Mouse (Mus musculus): ENCODE data around the gene Spdye4a.
A peak's percentile ranks its signal among the peaks of the same experiment; 100 is the strongest.

Gene Spdye4a

GRCm38 (mm10) chr5:143254487-143255130, 27.9 kb upstream of the Spdye4a start:
- Histone ChIP-seq H3K27me3 (ENCODE audit: control insufficient read depth, insufficient read depth, low read length, poor library complexity, severe bottlenecking) (0 out of 2 replicates have a peak, but pooled peaks cover 3% of the 10 kb centered on the region), H3K36me3 (ENCODE audit: control insufficient read depth, insufficient read depth, low read length, poor library complexity, severe bottlenecking) (no peaks in the 10 kb centered on the region)
- no peak for DNase-seq (ENCODE audit: low read depth, low spot score)

DNA sequence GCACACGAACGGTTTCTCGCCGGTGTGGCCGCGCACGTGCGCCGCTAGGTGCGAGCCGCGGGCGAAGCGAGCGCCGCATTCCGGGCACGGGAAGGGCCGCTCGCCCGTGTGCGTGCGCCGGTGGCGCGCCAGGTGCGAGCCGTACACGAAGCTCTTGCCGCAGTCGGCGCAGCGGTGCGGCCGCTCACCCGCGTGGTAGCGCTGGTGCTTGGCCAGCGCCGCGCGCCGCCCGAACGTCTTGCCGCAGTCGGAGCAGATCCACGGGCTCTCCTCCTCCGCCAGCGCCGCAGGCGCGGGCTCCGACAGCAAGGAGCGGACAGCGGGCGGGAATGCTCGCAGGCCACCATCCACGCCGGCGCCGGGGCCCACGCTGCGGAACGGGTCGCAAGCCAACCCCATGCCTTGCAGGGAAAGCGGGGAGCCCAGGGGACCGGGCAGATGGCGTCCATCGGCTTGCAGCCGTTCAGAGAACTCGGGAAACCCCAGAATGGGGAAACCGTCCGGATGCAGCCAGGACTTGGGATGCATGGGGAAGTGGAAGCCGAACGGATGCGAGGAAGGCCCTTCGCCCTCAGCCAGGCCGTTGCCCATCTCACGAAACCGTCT, 27.3 kb upstream of the Spdye4a start:
- DNase-seq (ENCODE audit: low read depth, low spot score): no peak
- Histone ChIP-seq H3K36me3 (ENCODE audit: control insufficient read depth, insufficient read depth, low read length, poor library complexity, severe bottlenecking) (no peaks in the 10 kb centered on the region), H3K27me3 (ENCODE audit: control insufficient read depth, insufficient read depth, low read length, poor library complexity, severe bottlenecking) (0 out of 2 replicates have a peak, but pooled peaks cover 3% of the 10 kb centered on the region)

DNA sequence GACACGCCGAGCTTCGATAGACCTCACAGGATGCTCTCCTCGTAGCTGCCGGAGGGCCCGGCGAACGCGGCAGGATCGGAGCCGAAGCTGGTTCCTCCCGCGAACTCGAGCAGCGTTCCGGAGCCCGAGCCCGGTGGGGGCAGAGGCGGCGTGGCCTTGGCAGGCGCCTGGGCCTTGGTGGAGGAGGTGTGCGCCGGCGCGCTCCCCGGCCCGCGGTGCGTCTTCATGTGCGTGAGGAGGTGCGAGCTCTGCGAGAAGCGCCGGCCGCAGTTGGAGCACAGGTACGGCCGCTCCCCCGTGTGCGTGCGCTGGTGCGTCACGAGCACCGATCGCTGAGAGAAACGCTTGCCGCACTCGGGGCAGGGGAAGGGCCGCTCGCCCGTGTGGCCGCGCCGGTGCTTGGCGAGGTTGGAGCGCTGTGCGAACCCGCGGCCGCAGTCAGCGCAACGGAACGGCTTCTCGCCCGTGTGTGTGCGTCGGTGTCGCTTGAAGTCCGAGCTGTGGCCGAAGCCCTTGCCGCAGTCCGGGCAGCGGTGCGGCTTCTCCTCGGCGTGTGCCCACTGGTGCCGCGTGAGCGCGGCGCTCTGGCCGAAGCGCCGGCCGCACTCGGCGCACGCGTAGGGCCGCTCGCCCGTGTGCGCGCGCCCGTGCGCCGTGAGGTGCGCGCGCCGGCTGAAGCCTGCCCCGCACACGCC, 26.6 kb upstream of the Spdye4a start:
- Histone ChIP-seq H3K36me3 (ENCODE audit: control insufficient read depth, insufficient read depth, low read length, poor library complexity, severe bottlenecking) (peaks cover 2% of the 10 kb centered on the region; the same call in 1 of the 2 replicates), H3K27me3 (ENCODE audit: control insufficient read depth, insufficient read depth, low read length, poor library complexity, severe bottlenecking) (0 out of 2 replicates have a peak, but pooled peaks cover 3% of the 10 kb centered on the region)
- DNase-seq (ENCODE audit: low read depth, low spot score): no peak

- DNase-seq (ENCODE audit: low read depth, low spot score): no peak
- peaks cover 2% of the 10 kb centered on the region; the same call in 1 of the 2 replicates for H3K36me3 ChIP-seq (ENCODE audit: control insufficient read depth, insufficient read depth, low read length, poor library complexity, severe bottlenecking)
- H3K27me3 ChIP-seq (ENCODE audit: control insufficient read depth, insufficient read depth, low read length, poor library complexity, severe bottlenecking): 0 out of 2 replicates have a peak, but pooled peaks cover 3% of the 10 kb centered on the region
Observed at GRCm38 (mm10) chr5:143252791-143253185, 26.1 kb upstream of the Spdye4a start.

- Histone ChIP-seq H3K36me3 (ENCODE audit: control insufficient read depth, insufficient read depth, low read length, poor library complexity, severe bottlenecking) (peaks cover 4% of the 10 kb centered on the region; the same call in 1 of the 2 replicates), H3K27me3 (ENCODE audit: control insufficient read depth, insufficient read depth, low read length, poor library complexity, severe bottlenecking) (0 out of 2 replicates have a peak, but pooled peaks cover 3% of the 10 kb centered on the region)
- no peak for DNase-seq (ENCODE audit: low read depth, low spot score)
Observed at GRCm38 (mm10) chr5:143252039-143252438, 25.3 kb upstream of the Spdye4a start.

DNA sequence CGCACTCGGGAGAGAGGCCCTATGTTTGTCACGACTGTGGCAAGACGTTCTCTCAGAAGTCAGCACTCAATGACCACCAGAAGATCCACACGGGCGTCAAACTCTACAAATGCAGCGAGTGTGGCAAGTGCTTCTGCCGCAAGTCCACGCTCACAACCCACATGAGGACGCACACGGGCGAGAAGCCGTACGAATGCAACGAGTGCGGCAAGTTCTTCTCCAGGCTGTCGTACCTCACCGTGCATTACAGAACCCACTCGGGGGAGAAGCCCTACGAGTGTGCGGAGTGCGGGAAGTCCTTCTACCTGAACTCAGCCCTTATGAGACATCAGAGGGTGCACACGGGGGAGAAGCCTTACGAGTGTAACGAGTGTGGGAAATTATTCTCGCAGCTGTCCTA, 18.2 kb upstream of the Spdye4a start:
- Histone ChIP-seq H3K27me3 (ENCODE audit: control insufficient read depth, insufficient read depth, low read length, poor library complexity, severe bottlenecking) (no peaks in the 10 kb centered on the region), H3K36me3 (ENCODE audit: control insufficient read depth, insufficient read depth, low read length, poor library complexity, severe bottlenecking) (peaks cover 17% of the 10 kb centered on the region)
- DNase-seq (ENCODE audit: low read depth, low spot score): no peak

- Histone ChIP-seq H3K27me3 (ENCODE audit: control insufficient read depth, insufficient read depth, low read length, poor library complexity, severe bottlenecking) (no peaks in the 10 kb centered on the region), H3K36me3 (ENCODE audit: control insufficient read depth, insufficient read depth, low read length, poor library complexity, severe bottlenecking) (peaks cover 4% of the 10 kb centered on the region)
- DNase-seq (ENCODE audit: low read depth, low spot score): no peak
Observed at GRCm38 (mm10) chr5:143236036-143236435, 9.3 kb upstream of the Spdye4a start.

DNA sequence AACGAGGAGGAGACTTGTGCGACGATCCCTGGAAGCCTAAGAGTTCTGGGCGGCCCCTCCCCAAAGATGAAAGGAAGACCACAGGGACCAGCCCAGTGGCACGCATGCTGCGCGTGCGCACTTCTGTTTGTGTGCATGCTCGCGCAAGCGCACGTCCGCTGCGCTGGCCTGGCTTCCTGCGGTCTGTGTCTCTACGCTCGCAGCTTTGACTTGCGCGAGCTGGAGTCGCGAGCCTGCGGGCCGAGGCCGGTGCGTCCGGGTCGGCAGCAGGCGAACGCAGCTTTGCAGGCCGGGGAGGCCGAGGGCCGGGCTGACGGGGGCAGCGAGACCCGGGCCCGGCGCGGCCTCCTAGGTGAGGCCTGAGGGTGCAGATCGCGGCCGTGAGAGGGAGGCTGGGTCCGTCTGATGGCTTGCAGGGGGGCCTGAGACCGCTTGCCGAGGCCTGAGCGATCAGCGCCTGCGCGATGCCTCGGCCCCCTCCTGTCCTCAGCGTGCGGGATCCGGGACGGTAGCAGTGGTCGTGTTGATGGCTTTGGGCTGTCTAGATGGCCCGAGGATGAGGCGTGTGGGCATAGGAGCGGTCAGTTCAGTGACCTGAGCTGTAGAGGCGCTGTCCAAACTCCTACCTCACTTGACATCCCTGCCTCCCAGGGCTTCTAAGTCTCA, 8.5 kb upstream of the Spdye4a start, which contains the start of gene Zfp12:
Gene Zfp12 (plus strand): TSS at position 136 of the 666 bp plus-strand sequence.
- DNase-seq (ENCODE audit: low read depth, low spot score): peak; percentile 93
- Histone ChIP-seq H3K36me3 (ENCODE audit: control insufficient read depth, insufficient read depth, low read length, poor library complexity, severe bottlenecking) (peaks cover 2% of the 10 kb centered on the region), H3K27me3 (ENCODE audit: control insufficient read depth, insufficient read depth, low read length, poor library complexity, severe bottlenecking) (no peaks in the 10 kb centered on the region)

- no peak for DNase-seq (ENCODE audit: low read depth, low spot score)
- H3K27me3 ChIP-seq (ENCODE audit: control insufficient read depth, insufficient read depth, low read length, poor library complexity, severe bottlenecking): no peaks in the 10 kb centered on the region
Observed at GRCm38 (mm10) chr5:143222287-143222686, 4.4 kb downstream of the Spdye4a start.

GRCm38 (mm10) chr5:143220996-143221395, 5.7 kb downstream of the Spdye4a start:
- Histone ChIP-seq H3K27me3 (ENCODE audit: control insufficient read depth, insufficient read depth, low read length, poor library complexity, severe bottlenecking) (no peaks in the 10 kb centered on the region), H3K36me3 (ENCODE audit: control insufficient read depth, insufficient read depth, low read length, poor library complexity, severe bottlenecking) (no peaks in the 10 kb centered on the region)
- no peak for DNase-seq (ENCODE audit: low read depth, low spot score)

More at GRCm38 (mm10) chr5:143222287-143222686, 4.4 kb downstream of the Spdye4a start:
- H3K36me3 ChIP-seq (ENCODE audit: control insufficient read depth, insufficient read depth, low read length, poor library complexity, severe bottlenecking): no peaks in the 10 kb centered on the region

- H3K36me3 ChIP-seq (ENCODE audit: control insufficient read depth, insufficient read depth, low read length, poor library complexity, severe bottlenecking): no peaks in the 10 kb centered on the region
- no peak for DNase-seq (ENCODE audit: low read depth, low spot score)
- no peaks in the 10 kb centered on the region; the same call in 1 of the 2 replicates for H3K27me3 ChIP-seq (ENCODE audit: control insufficient read depth, insufficient read depth, low read length, poor library complexity, severe bottlenecking)
Observed at GRCm38 (mm10) chr5:143213832-143214231, 12.9 kb downstream of the Spdye4a start.

DNA sequence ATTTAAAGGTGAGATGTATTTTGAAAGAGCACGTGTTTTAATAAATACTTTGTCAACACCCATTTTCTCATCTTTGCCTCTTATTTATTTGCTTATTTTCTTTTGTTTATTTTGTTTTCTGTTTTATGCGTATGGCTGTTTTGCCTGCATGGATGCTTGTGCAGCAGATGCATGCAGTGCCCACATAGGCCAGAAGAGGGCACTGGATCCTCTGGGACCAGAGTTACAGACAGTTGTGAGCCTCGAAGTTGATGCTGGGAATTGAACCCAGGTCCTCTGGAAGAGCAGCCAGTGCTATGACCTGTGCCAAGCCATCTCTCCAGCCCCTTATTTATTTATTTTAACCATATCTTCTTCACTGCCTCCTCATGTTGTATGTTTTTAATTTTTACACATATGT, 21.7 kb downstream of the Spdye4a start:
- DNase-seq (ENCODE audit: low read depth, low spot score): no peak
- Histone ChIP-seq H3K27me3 (ENCODE audit: control insufficient read depth, insufficient read depth, low read length, poor library complexity, severe bottlenecking) (no peaks in the 10 kb centered on the region), H3K36me3 (ENCODE audit: control insufficient read depth, insufficient read depth, low read length, poor library complexity, severe bottlenecking) (no peaks in the 10 kb centered on the region)

- DNase-seq (ENCODE audit: low read depth, low spot score): no peak
- no peaks in the 10 kb centered on the region for H3K27me3 ChIP-seq (ENCODE audit: control insufficient read depth, insufficient read depth, low read length, poor library complexity, severe bottlenecking)
Observed at GRCm38 (mm10) chr5:143196506-143196905, 30.2 kb downstream of the Spdye4a start.

GRCm38 (mm10) chr5:143195166-143195565, 31.5 kb downstream of the Spdye4a start:
- no peak for DNase-seq (ENCODE audit: low read depth, low spot score)
- Histone ChIP-seq H3K27me3 (ENCODE audit: control insufficient read depth, insufficient read depth, low read length, poor library complexity, severe bottlenecking) (no peaks in the 10 kb centered on the region), H3K36me3 (ENCODE audit: control insufficient read depth, insufficient read depth, low read length, poor library complexity, severe bottlenecking) (no peaks in the 10 kb centered on the region)

More at GRCm38 (mm10) chr5:143196506-143196905, 30.2 kb downstream of the Spdye4a start:
- H3K36me3 ChIP-seq (ENCODE audit: control insufficient read depth, insufficient read depth, low read length, poor library complexity, severe bottlenecking): no peaks in the 10 kb centered on the region

Data from splenic B cell, adult 2 months (primary cell).